Mouse (Mus musculus) liver, adult 2 months (tissue): ENCODE data around the gene Tex44.

Experiments used
- CTCF ChIP-seq: fragments of 200-500 bp; IDR thresholded peaks from 2 replicates; pipeline ENCODE4 v1.5.1; 2011; ENCODE audit warnings: low read depth, low read length, control low read depth
- POLR2A ChIP-seq: fragments of 200-500 bp; IDR thresholded peaks from 2 replicates; pipeline ENCODE4 v1.6.1; 2011; ENCODE audit warnings: low read length, control low read depth; ENCODE audit not compliant: insufficient read depth; ENCODE audit errors: extremely low read depth

DNA sequence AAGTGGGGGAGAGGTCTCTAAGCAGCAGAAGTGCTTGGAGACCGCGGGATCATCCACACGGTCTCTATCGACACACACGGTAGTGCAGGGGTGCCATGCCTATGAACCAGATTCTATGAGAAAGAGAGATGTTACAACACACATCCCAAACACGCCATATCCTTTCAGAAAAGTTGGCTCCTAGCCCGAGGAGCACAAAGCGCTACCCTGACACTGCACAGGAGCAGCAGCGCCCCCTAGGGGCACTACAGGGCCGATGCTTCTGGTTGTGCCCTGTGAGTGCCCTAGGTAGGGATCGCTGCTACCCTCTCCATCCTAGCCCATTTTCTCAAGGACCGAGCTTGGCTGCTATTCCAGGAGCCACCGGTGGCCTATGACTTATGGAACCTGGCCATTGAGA lies 45.1 kb upstream of the Tex44 start:
- TF ChIP-seq CTCF (peak; percentile 97), POLR2A (no peak)
